Mouse (Mus musculus): Measurements from ENCODE around the gene Yap1.

- TF ChIP-seq POLR2A (IDR thresholded peaks at IDR 0.05; ENCODE audit: borderline replicate concordance, control insufficient read depth, low read depth, low read length) (no peak), CTCF (IDR thresholded peaks at IDR 0.05; ENCODE audit: control insufficient read depth, insufficient read depth, low read length) (no peak)
Measured at GRCm38 (mm10) chr9:7907351-7907985, 96.9 kb downstream of the Yap1 start.
